Mouse (Mus musculus) E14TG2a.4 (cell line): ENCODE data around the gene Aldob.

Experiments
- CTCF ChIP-seq: conservative IDR thresholded peaks from 2 replicates; pipeline ENCODE4 v1.5.1; 2014; ENCODE audit warnings: low read length
- NANOG ChIP-seq: IDR thresholded peaks from 2 replicates; pipeline ENCODE4 v1.6.1; 2014; ENCODE audit warnings: borderline replicate concordance, low read length, mixed read lengths

DNA sequence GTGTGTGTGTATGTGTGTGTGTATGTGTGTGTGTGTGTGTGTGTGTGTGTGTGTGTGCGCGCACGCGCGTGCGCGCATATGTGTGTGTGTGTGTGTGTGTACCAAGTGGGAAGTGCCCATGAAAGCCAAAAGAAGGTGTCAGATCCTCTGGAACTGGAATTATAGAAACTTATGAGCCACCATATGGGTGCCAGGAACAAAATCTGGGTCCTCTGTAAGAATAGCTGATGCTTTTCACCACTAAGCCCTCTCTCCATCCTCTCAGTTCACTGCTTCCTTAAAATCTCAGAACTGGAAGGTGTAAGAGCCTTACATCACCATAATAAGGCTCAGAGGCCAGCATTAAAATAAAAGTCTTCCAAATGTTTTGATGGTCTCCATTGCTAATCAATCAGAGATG is 8.0 kb upstream of the Aldob start:
- TF ChIP-seq CTCF (no peak), NANOG (no peak)
